ENCODE assay signal across 23 mouse cellular contexts in the genomic region with DNA sequence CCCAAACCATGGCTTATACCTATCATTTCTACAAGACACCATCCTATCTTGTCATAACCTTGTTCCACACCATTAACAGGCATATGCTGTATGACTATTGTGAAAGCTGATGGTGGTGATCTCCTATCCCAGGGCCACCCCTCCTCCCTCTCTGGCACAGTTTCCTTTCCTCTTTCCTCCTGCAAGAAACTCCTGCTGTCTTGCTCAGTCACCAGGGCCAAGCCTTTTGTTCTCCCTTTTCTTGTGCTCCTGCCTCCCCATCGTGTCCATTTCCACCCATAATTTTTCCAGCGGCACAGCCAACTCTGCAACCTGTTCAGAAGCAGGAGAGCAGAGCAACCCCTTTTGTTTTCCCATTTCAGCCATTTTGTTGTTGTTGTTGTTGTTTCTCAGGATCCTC. TPM values are rescaled to one million over a fixed set of nuclear protein-coding genes. Genes with fewer than 3 reads are reported as not detected.
DNase-seq lines count a peak whose midpoint lies in the region; ATAC-seq and TF ChIP-seq lines count a peak whose summit lies in the region.
"Had no signal": no experiment of that assay in that cellular context is flagged by ENCODE, and none has a peak within 500 bp of the region (broad histone marks: within the 10 kb centered on the region; RNA-seq: fewer than 3 reads in every experiment).

No protein-coding gene starts in this region.

- peaks cover 19% of the 10 kb centered on the region for H3K4me1 ChIP-seq in forebrain, embryonic 14.5 days (ENCODE audit: control insufficient read depth, insufficient read depth, low read length)
- H3K4me1 ChIP-seq in forebrain, embryonic 13.5 days: peaks cover 22% of the 10 kb centered on the region
- H3K4me1 ChIP-seq in E14TG2a.4 (replicated peaks; ENCODE audit: low read depth, low read length) (peaks cover 81% of the 10 kb centered on the region), ES-E14 (ENCODE audit: control insufficient read depth in 2 of 2, insufficient read depth in 2 of 2, low read length in 2 of 2, poor library complexity in 1 of 2) (peaks cover 3 to 19% of the 10 kb centered on the region in 2 experiments; a peak in 2 of 4 replicates)
- peaks cover 13% of the 10 kb centered on the region for H3K4me1 ChIP-seq in kidney, embryonic 14.5 days (ENCODE audit: control insufficient read depth, insufficient read depth, low read length)

- no peak for TF ChIP-seq POLR2A in brain, embryonic 14.5 days (IDR thresholded peaks at IDR 0.05; ENCODE audit: borderline replicate concordance, extremely low read depth, insufficient read depth, insufficient read length, poor library complexity, severe bottlenecking)

- ATAC-seq in forebrain, embryonic 14.5 days: no peak
- ATAC-seq in forebrain, embryonic 13.5 days: no peak
- ATAC-seq in kidney, embryonic 14.5 days (ENCODE audit: low FRiP score, low TSS enrichment): no peak
- ATAC-seq: activated CD4-positive, CD25-positive, alpha-beta regulatory T cell, adult 4 months; forebrain, embryonic 15.5 days; hindbrain, embryonic 16.5 days; intestine, embryonic 15.5 days; Patski had no signal

- no peak overlapping the region for H3K9ac ChIP-seq in forebrain, embryonic 14.5 days (ENCODE audit: low read length)
- H3K9ac ChIP-seq in forebrain, embryonic 13.5 days: no peak overlapping the region
- no peak overlapping the region; the same call in 1 of the 2 replicates for H3K9ac ChIP-seq in ES-E14 (ENCODE audit: insufficient read depth, low read depth, low read length, poor library complexity, severe bottlenecking)
- H3K9ac ChIP-seq in kidney, embryonic 14.5 days (ENCODE audit: low read depth, low read length): no peak overlapping the region
- H3K9ac ChIP-seq: forebrain, embryonic 15.5 days; hindbrain, embryonic 13.5 days; intestine, embryonic 15.5 days had no signal

- no peak overlapping the region for H3K4me3 ChIP-seq in forebrain, embryonic 14.5 days (ENCODE audit: low read depth, low read length)
- H3K4me3 ChIP-seq in forebrain, embryonic 13.5 days: no peak overlapping the region
- H3K4me3 ChIP-seq in E14TG2a.4 (replicated peaks; ENCODE audit: low read length) (peak overlapping the region; percentile 30), ES-E14 (ENCODE audit: insufficient read depth in 1 of 2, low read depth in 1 of 2, low read length in 2 of 2, poor library complexity in 1 of 2, severe bottlenecking in 1 of 2) (no peak overlapping the region)
- no peak overlapping the region for H3K4me3 ChIP-seq in kidney, embryonic 14.5 days (ENCODE audit: low read length)
- H3K4me3 ChIP-seq: forebrain, embryonic 10.5 days; forebrain, embryonic 15.5 days; hindbrain, embryonic 13.5 days; intestine, embryonic 15.5 days had no signal

- no peaks in the 10 kb centered on the region for H3K36me3 ChIP-seq in forebrain, embryonic 14.5 days (ENCODE audit: control insufficient read depth, insufficient read depth, low read length)
- peaks cover 6% of the 10 kb centered on the region; the same call in 1 of the 2 replicates for H3K36me3 ChIP-seq in forebrain, embryonic 13.5 days (ENCODE audit: poor library complexity, severe bottlenecking)
- peaks cover 6% of the 10 kb centered on the region for H3K36me3 ChIP-seq in E14TG2a.4 (ENCODE audit: insufficient read depth, low read length)
- H3K36me3 ChIP-seq in ES-E14 (ENCODE audit: control insufficient read depth, insufficient read depth, low read length, poor library complexity, severe bottlenecking): no peaks in the 10 kb centered on the region
- H3K36me3 ChIP-seq in kidney, embryonic 14.5 days (ENCODE audit: control insufficient read depth, insufficient read depth, low read length): no peaks in the 10 kb centered on the region
- H3K36me3 ChIP-seq: forebrain, embryonic 15.5 days; intestine, embryonic 15.5 days had no signal

- intact Hi-C loops in left cerebral cortex, postnatal 14 days (cut with DNase I): no loop called here

- H3K27me3 ChIP-seq in forebrain, embryonic 14.5 days (replicated peaks; ENCODE audit: control insufficient read depth, insufficient read depth, low read length): no peaks in the 10 kb centered on the region
- H3K27me3 ChIP-seq in forebrain, embryonic 13.5 days: no peaks in the 10 kb centered on the region
- no peaks in the 10 kb centered on the region for H3K27me3 ChIP-seq in E14TG2a.4 (ENCODE audit: insufficient read depth, low read length)
- H3K27me3 ChIP-seq in kidney, embryonic 14.5 days (ENCODE audit: control insufficient read depth, insufficient read depth, low read length): no peaks in the 10 kb centered on the region
- H3K27me3 ChIP-seq: forebrain, embryonic 15.5 days; hindbrain, embryonic 13.5 days; intestine, embryonic 15.5 days; Patski had no signal

- H3K27ac ChIP-seq in forebrain, embryonic 14.5 days (ENCODE audit: low read depth, low read length): no peak overlapping the region
- H3K27ac ChIP-seq in forebrain, embryonic 13.5 days: no peak overlapping the region
- peak overlapping the region; percentile 77 for H3K27ac ChIP-seq in ES-E14 (ENCODE audit: insufficient read depth, low read depth, low read length, poor library complexity, severe bottlenecking)
- no peak overlapping the region for H3K27ac ChIP-seq in kidney, embryonic 14.5 days (ENCODE audit: low read depth, low read length)
- H3K27ac ChIP-seq: forebrain, embryonic 10.5 days; forebrain, embryonic 15.5 days; hindbrain, embryonic 13.5 days; intestine, embryonic 15.5 days had no signal

- H3K4me2 ChIP-seq in forebrain, embryonic 14.5 days (ENCODE audit: low read length): no peak overlapping the region
- H3K4me2 ChIP-seq in forebrain, embryonic 13.5 days: no peak overlapping the region
- H3K4me2 ChIP-seq in kidney, embryonic 14.5 days (replicated peaks; ENCODE audit: low read depth, low read length): no peak overlapping the region
- H3K4me2 ChIP-seq: forebrain, embryonic 15.5 days; heart, embryonic 11.5 days; hindbrain, embryonic 13.5 days; intestine, embryonic 15.5 days had no signal

- peaks cover 5% of the 10 kb centered on the region for H3K9me3 ChIP-seq in forebrain, embryonic 14.5 days (replicated peaks; ENCODE audit: control insufficient read depth, low read length)
- H3K9me3 ChIP-seq in forebrain, embryonic 13.5 days (replicated peaks): 0 out of 2 replicates have a peak, but pooled peaks cover 14% of the 10 kb centered on the region
- H3K9me3 ChIP-seq in E14TG2a.4 (ENCODE audit: low read length) (0 out of 2 replicates have a peak, but pooled peaks cover 2% of the 10 kb centered on the region), ES-E14 (ENCODE audit: control insufficient read depth, insufficient read depth, low read depth, low read length) (no peaks in the 10 kb centered on the region)
- H3K9me3 ChIP-seq in kidney, embryonic 14.5 days (ENCODE audit: control insufficient read depth, low read length): peaks cover 12% of the 10 kb centered on the region
- H3K9me3 ChIP-seq: forebrain, embryonic 15.5 days; intestine, embryonic 15.5 days had no signal

- in situ Hi-C loops in ES-E14 (cut with MboI; ENCODE audit: low sequenced_read_pairs in 2 of 2, unreplicated experiment in 2 of 2): no loop called here

- DNase-seq in forebrain, embryonic 14.5 days (ENCODE audit: low spot score): peak; percentile 11
- DNase-seq in ES-E14 (ENCODE audit: low read depth, low spot score): no peak
- DNase-seq in brain, embryonic 14.5 days (ENCODE audit: low read depth): peak; percentile 47
- no peak for DNase-seq in adrenal gland, postnatal 10 days
- DNase-seq in left cerebral cortex, postnatal 14 days (ENCODE audit: low spot score in 2 of 2): no peak
- DNase-seq: adrenal gland, adult 8-10 months; adrenal gland, postnatal 36 days; cerebellum, adult 11 months; cerebellum, adult 8-10 months; gastrocnemius, postnatal 36 days; heart, adult 11 months; kidney, adult 11 months had no signal

- WGBS in forebrain, embryonic 14.5 days: 26% methylated on average over 2 of the region's 2 CpGs
- 23% methylated on average over 2 of the region's 2 CpGs for WGBS in forebrain, embryonic 13.5 days
- WGBS in kidney, embryonic 14.5 days: 67% methylated on average over 2 of the region's 2 CpGs

- no peak for TF ChIP-seq CTCF in E14TG2a.4 (conservative IDR thresholded peaks at IDR 0.05; ENCODE audit: low read length)
- no peak for TF ChIP-seq CTCF in brain, embryonic 14.5 days (IDR thresholded peaks at IDR 0.05; ENCODE audit: borderline replicate concordance, extremely low read depth, insufficient read depth, insufficient read length)

TF ChIP-seq in ES-E14, 5 proteins besides CTCF, POLR2A, EP300 and RAD21:
- TF ChIP-seq MAFK (IDR thresholded peaks at IDR 0.05; ENCODE audit: insufficient read depth, low read depth, low read length) (no peak), HCFC1 (IDR thresholded peaks at IDR 0.05; ENCODE audit: borderline replicate concordance, insufficient read depth, low read length) (no peak), CHD2 (IDR thresholded peaks at IDR 0.05; ENCODE audit: low read depth, low read length) (no peak), ZC3H11A (IDR thresholded peaks at IDR 0.05; ENCODE audit: borderline replicate concordance, low read depth, low read length) (no peak), ZNF384 (IDR thresholded peaks at IDR 0.05; ENCODE audit: low read depth, low read length) (no peak)
TF ChIP-seq in ES-E14: peak in this region for 0.

RNA-seq across cellular contexts. Expression of a gene that starts 3.2 kb away (rescaled TPM):
- polyA plus RNA-seq in forebrain, embryonic 14.5 days (2014; fragmentation: Nextera tagmentation; extraction: Ambion mirVana): 33.6 and 36.2 TPM in 2 replicates
- polyA plus RNA-seq in forebrain, embryonic 13.5 days (2015; fragmentation: Nextera tagmentation; extraction: Ambion mirVana): 42.1 and 47.5 TPM in 2 replicates
- 36.8 and 40.0 TPM in 2 replicates for total RNA-seq in ES-E14 (2012; rRNA removed)
- polyA plus RNA-seq in brain, embryonic 14.5 days (2012; rRNA removed): 48.2 and 49.2 TPM in 2 replicates
- 10 to 100 TPM; 23.2 to 23.8 TPM for total RNA-seq in adrenal gland, postnatal 10 days (2021)
- polyA plus RNA-seq in kidney, embryonic 14.5 days (2014; fragmentation: Nextera tagmentation; extraction: Ambion mirVana): 24.5 and 35.8 TPM in 2 replicates
- 10 to 100 TPM; 30.5 to 36.2 TPM for total RNA-seq in left cerebral cortex, postnatal 14 days (2021)

RNA-seq across cellular contexts. Expression of a gene that starts 31.4 kb away (rescaled TPM):
- 22.1 and 24.7 TPM in 2 replicates for polyA plus RNA-seq in forebrain, embryonic 14.5 days (2014; fragmentation: Nextera tagmentation; extraction: Ambion mirVana)
- polyA plus RNA-seq in forebrain, embryonic 13.5 days (2015; fragmentation: Nextera tagmentation; extraction: Ambion mirVana): 16.7 and 18.2 TPM in 2 replicates
- 28.3 and 40.4 TPM in 2 replicates for total RNA-seq in ES-E14 (2012; rRNA removed)
- 162 and 167 TPM in 2 replicates for polyA plus RNA-seq in brain, embryonic 14.5 days (2012; rRNA removed)
- total RNA-seq in adrenal gland, postnatal 10 days (2021): 10 to 100 TPM; 29.6 to 37.6 TPM
- 9.8 and 10.4 TPM in 2 replicates for polyA plus RNA-seq in kidney, embryonic 14.5 days (2014; fragmentation: Nextera tagmentation; extraction: Ambion mirVana)
- 10 to 100 TPM; 42.5 to 44.5 TPM for total RNA-seq in left cerebral cortex, postnatal 14 days (2021)

RNA-seq across cellular contexts. Expression of a gene that starts 44.4 kb away (rescaled TPM):
- polyA plus RNA-seq in forebrain, embryonic 14.5 days (2014; fragmentation: Nextera tagmentation; extraction: Ambion mirVana): 32.6 and 38.6 TPM in 2 replicates
- polyA plus RNA-seq in forebrain, embryonic 13.5 days (2015; fragmentation: Nextera tagmentation; extraction: Ambion mirVana): 38.3 and 39.0 TPM in 2 replicates
- 44.0 and 47.9 TPM in 2 replicates for total RNA-seq in ES-E14 (2012; rRNA removed)
- 70.4 and 98.0 TPM in 2 replicates for polyA plus RNA-seq in brain, embryonic 14.5 days (2012; rRNA removed)
- 10 to 100 TPM; 61.8 to 73.3 TPM for total RNA-seq in adrenal gland, postnatal 10 days (2021)
- 51.9 and 54.9 TPM in 2 replicates for polyA plus RNA-seq in kidney, embryonic 14.5 days (2014; fragmentation: Nextera tagmentation; extraction: Ambion mirVana)
- 100 to 1,000 TPM; 136 to 140 TPM for total RNA-seq in left cerebral cortex, postnatal 14 days (2021)

Comparison
In these comparisons a context has a peak if more than half of its experiments do, and no peak if none do; other contexts are left out.
1. DNase-seq: peak in forebrain, embryonic 14.5 days (single experiment) and brain, embryonic 14.5 days (single experiment); none in ES-E14 (single experiment), adrenal gland, postnatal 10 days (single experiment) and left cerebral cortex, postnatal 14 days (0 of 2).